Mouse (Mus musculus): ENCODE results near the gene Gch1. TPM values are rescaled to one million over a fixed set of nuclear protein-coding genes. Genes with fewer than 3 reads are reported as not detected.

Gch1 gene
- polyA plus RNA-seq, 1 experiment, result 18.8 TPM

GRCm38 (mm10) chr14:47193506-47193905 is 4.3 kb upstream of the Gch1 start:
- no peak overlapping the region for H3K27ac ChIP-seq (ENCODE audit: control insufficient read depth, insufficient read depth, low read depth, low read length, poor library complexity)
- no peak overlapping the region for H3K4me3 ChIP-seq (replicated peaks; ENCODE audit: control insufficient read depth, low read depth, low read length)
- no peaks in the 10 kb centered on the region; the same call in 1 of the 2 replicates for H3K4me1 ChIP-seq (ENCODE audit: control insufficient read depth, insufficient read depth, low read length)
- 81% methylated on average over 6 of the region's 6 CpGs for WGBS
- no peak for TF ChIP-seq CTCF (IDR thresholded peaks at IDR 0.05; ENCODE audit: control insufficient read depth, insufficient read depth, low read length)
- TF ChIP-seq POLR2A (IDR thresholded peaks at IDR 0.05; ENCODE audit: borderline replicate concordance, control insufficient read depth, low read depth, low read length), result no peak

DNA sequence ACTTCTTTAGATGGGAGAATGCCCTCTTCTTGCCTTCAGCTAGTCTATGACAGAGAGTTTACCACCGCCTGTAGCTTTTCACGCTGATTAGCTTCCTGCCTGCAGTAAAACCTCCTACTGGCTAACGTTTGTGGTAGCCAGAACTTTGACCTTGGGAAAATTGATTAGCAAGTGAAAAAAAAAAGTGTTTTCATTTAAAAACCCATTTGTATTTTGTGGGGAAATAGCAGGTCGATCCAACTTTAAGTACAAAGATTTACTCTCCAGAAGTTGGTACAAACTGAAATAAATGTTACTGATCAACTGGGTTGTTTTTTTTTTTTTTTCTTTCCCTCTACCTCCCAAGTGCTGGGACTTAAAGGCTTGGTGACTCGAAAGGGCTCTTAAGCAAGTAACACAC is 2.6 kb upstream of the Gch1 start:
- TF ChIP-seq POLR2A (IDR thresholded peaks at IDR 0.05; ENCODE audit: borderline replicate concordance, control insufficient read depth, low read depth, low read length) (no peak), CTCF (IDR thresholded peaks at IDR 0.05; ENCODE audit: control insufficient read depth, insufficient read depth, low read length) (no peak)
- Histone ChIP-seq H3K4me1 (ENCODE audit: control insufficient read depth, insufficient read depth, low read length) (no peaks in the 10 kb centered on the region; the same call in 1 of the 2 replicates), H3K27ac (ENCODE audit: control insufficient read depth, insufficient read depth, low read depth, low read length, poor library complexity) (no peak overlapping the region), H3K4me3 (replicated peaks; ENCODE audit: control insufficient read depth, low read depth, low read length) (no peak overlapping the region)
- 63% methylated on average over 5 of the region's 5 CpGs for WGBS

- 60% methylated on average over 4 of the region's 4 CpGs for WGBS
- Histone ChIP-seq H3K27ac (ENCODE audit: control insufficient read depth, insufficient read depth, low read depth, low read length, poor library complexity) (no peak overlapping the region), H3K4me1 (ENCODE audit: control insufficient read depth, insufficient read depth, low read length) (no peaks in the 10 kb centered on the region; the same call in 1 of the 2 replicates), H3K4me3 (replicated peaks; ENCODE audit: control insufficient read depth, low read depth, low read length) (no peak overlapping the region)
- TF ChIP-seq CTCF (IDR thresholded peaks at IDR 0.05; ENCODE audit: control insufficient read depth, insufficient read depth, low read length) (no peak), POLR2A (IDR thresholded peaks at IDR 0.05; ENCODE audit: borderline replicate concordance, control insufficient read depth, low read depth, low read length) (no peak)
Observed at GRCm38 (mm10) chr14:47190626-47191025, 1.4 kb upstream of the Gch1 start.

- no peaks in the 10 kb centered on the region; the same call in 1 of the 2 replicates for H3K4me1 ChIP-seq (ENCODE audit: control insufficient read depth, insufficient read depth, low read length)
- TF ChIP-seq CTCF (IDR thresholded peaks at IDR 0.05; ENCODE audit: control insufficient read depth, insufficient read depth, low read length) (no peak), POLR2A (IDR thresholded peaks at IDR 0.05; ENCODE audit: borderline replicate concordance, control insufficient read depth, low read depth, low read length) (no peak)
- H3K4me3 ChIP-seq (replicated peaks; ENCODE audit: control insufficient read depth, low read depth, low read length), result peak overlapping the region; percentile 96
- H3K27ac ChIP-seq (ENCODE audit: control insufficient read depth, insufficient read depth, low read depth, low read length, poor library complexity), result no peak overlapping the region; the same call in 1 of the 2 replicates
- 10% methylated on average over 8 of the region's 8 CpGs for WGBS
Observed at GRCm38 (mm10) chr14:47189635-47189955, 382 bp upstream of the Gch1 start.

DNA sequence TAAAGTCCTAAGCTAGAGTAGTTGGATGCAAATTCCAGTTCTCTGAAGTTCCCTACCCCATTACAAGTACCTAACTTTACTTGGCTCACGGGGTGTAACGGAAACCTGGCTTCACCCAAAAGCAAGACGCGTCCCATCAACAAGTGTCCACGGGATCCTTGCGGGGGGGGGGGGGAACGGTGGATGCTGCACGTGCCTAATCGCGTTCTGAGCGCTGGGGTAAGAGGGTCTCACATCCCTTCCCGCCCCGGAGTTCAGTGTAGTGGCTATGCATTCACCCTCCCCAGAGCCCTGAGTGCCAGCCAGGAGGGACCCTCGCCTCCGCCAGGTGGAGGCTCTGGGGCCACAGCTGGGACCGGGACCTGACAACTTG is 752 bp downstream of the Gch1 start:
- Histone ChIP-seq H3K4me3 (replicated peaks; ENCODE audit: control insufficient read depth, low read depth, low read length) (peak overlapping the region; percentile 96), H3K27ac (ENCODE audit: control insufficient read depth, insufficient read depth, low read depth, low read length, poor library complexity) (peak overlapping the region; percentile 93), H3K4me1 (ENCODE audit: control insufficient read depth, insufficient read depth, low read length) (no peaks in the 10 kb centered on the region; the same call in 1 of the 2 replicates)
- TF ChIP-seq CTCF (IDR thresholded peaks at IDR 0.05; ENCODE audit: control insufficient read depth, insufficient read depth, low read length), result no peak
- no peak for TF ChIP-seq POLR2A (IDR thresholded peaks at IDR 0.05; ENCODE audit: borderline replicate concordance, control insufficient read depth, low read depth, low read length)
- under 1% methylated on average over 16 of the region's 16 CpGs for WGBS

- H3K27ac ChIP-seq (ENCODE audit: control insufficient read depth, insufficient read depth, low read depth, low read length, poor library complexity), result peak overlapping the region; percentile 93
- H3K4me3 ChIP-seq (replicated peaks; ENCODE audit: control insufficient read depth, low read depth, low read length), result peak overlapping the region; percentile 96
- TF ChIP-seq CTCF (IDR thresholded peaks at IDR 0.05; ENCODE audit: control insufficient read depth, insufficient read depth, low read length), result no peak
- TF ChIP-seq POLR2A (IDR thresholded peaks at IDR 0.05; ENCODE audit: borderline replicate concordance, control insufficient read depth, low read depth, low read length), result 0 out of 2 replicates have a peak, but pooled peaks have one; percentile 13
- H3K4me1 ChIP-seq (ENCODE audit: control insufficient read depth, insufficient read depth, low read length), result no peaks in the 10 kb centered on the region; the same call in 1 of the 2 replicates
- 5% methylated on average over 12 of the region's 12 CpGs for WGBS
Observed at GRCm38 (mm10) chr14:47187666-47188360, 1.4 kb downstream of the Gch1 start.

- Histone ChIP-seq H3K4me1 (ENCODE audit: control insufficient read depth, insufficient read depth, low read length) (no peaks in the 10 kb centered on the region; the same call in 1 of the 2 replicates), H3K27ac (ENCODE audit: control insufficient read depth, insufficient read depth, low read depth, low read length, poor library complexity) (no peak overlapping the region), H3K4me3 (replicated peaks; ENCODE audit: control insufficient read depth, low read depth, low read length) (peak overlapping the region; percentile 25)
- no peak for TF ChIP-seq CTCF (IDR thresholded peaks at IDR 0.05; ENCODE audit: control insufficient read depth, insufficient read depth, low read length)
- TF ChIP-seq POLR2A (IDR thresholded peaks at IDR 0.05; ENCODE audit: borderline replicate concordance, control insufficient read depth, low read depth, low read length), result no peak
- 66% methylated on average over 1 of the region's 1 CpGs for WGBS
Observed at GRCm38 (mm10) chr14:47187261-47187660, 2.0 kb downstream of the Gch1 start.

- no peaks in the 10 kb centered on the region; the same call in 1 of the 2 replicates for H3K4me1 ChIP-seq (ENCODE audit: control insufficient read depth, insufficient read depth, low read length)
- WGBS, result 17% methylated on average over 2 of the region's 2 CpGs
- no peak for TF ChIP-seq CTCF (IDR thresholded peaks at IDR 0.05; ENCODE audit: control insufficient read depth, insufficient read depth, low read length)
- no peak for TF ChIP-seq POLR2A (IDR thresholded peaks at IDR 0.05; ENCODE audit: borderline replicate concordance, control insufficient read depth, low read depth, low read length)
- peak overlapping the region; percentile 7 for H3K4me3 ChIP-seq (replicated peaks; ENCODE audit: control insufficient read depth, low read depth, low read length)
- H3K27ac ChIP-seq (ENCODE audit: control insufficient read depth, insufficient read depth, low read depth, low read length, poor library complexity), result no peak overlapping the region
Observed at GRCm38 (mm10) chr14:47186561-47186960, 2.7 kb downstream of the Gch1 start.
